Mouse (Mus musculus): Measurements from ENCODE around the gene Gorasp2.

Gorasp2 gene

DNA sequence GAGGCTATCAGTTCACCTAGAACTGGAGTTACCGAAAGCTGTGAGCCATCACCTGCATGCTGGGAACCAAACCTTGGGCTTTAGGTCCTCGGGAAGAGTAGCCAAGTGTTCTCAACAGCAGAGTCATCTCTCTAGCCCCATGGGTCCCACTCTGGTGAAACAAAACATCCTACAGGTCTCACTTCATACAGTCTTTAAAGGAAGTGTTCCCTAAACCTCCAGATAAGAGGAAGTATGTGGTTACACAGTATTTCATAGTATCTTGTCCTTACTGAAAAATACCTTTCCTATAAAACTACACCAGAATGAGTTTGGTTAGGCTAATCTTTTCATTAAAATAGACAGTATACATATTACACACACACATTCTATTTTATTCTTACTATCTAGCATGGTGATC lies 81.2 kb downstream of the Gorasp2 start:
- DNase-seq (ENCODE audit: low read depth): no peak

DNA sequence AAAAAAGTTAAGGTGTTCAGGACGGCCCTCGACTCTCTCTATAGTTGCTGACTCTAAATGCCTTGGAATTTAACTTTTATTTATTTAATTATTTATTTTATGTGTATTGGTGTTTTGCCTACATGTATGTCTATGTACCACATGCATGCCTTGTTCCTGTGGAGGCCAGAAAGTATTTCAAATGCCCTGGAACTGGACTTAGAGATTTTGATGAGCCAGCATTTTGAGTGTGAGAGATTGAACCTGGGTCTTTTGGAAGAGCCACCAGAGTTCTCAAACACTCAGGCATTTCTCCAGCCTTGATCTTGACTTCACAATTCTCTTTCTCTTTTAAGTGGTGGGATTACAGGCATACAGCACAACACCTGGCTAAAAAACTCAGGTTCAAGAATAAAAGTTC lies 90.3 kb downstream of the Gorasp2 start:
- DNase-seq (ENCODE audit: low read depth): no peak

DNA sequence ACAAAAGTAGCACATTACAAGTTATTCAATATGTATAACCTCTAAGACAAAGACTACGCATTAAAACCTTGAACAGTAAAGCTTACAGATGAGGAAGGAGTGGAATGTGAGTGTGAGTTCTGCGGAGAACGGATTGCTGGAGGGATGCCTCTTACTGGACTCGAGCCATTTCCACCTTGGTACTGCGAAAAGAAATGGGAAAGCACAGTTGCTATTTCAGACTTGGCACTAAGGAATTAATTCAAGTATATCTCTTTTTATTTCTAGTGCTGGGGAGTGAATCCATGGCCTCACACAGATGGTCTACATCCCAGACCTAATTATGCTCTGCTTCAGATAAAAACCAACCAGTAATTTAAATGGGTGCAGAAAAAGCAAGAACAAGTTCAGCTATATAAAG lies 90.8 kb downstream of the Gorasp2 start:
- DNase-seq (ENCODE audit: low read depth): no peak

All from c-Kit-positive CD71-negative TER-119-negative erythroid progenitor cells, embryonic 14.5 days (primary cell).